Mouse (Mus musculus) kidney, postnatal 10 days (tissue): ENCODE data around the gene Gm4307.
A peak's percentile ranks its signal among the peaks of the same experiment; 100 is the strongest.
"Not testable (repeated sequence)": the region's sequence is repeated elsewhere in the genome, so short reads cannot be mapped to it uniquely, and the experiment has no call there.

Experiments
- DNase-seq: peaks from one replicate; pipeline ENCODE4 v3.0.0; 2021; ENCODE audit warnings: mixed read lengths

The Gm4307 gene

GRCm38 (mm10) chr10:100361038-100361437 lies at the start of gene Gm4307:
TSS of gene Gm4307 (plus strand) at chr10:100361338.
- not testable (repeated sequence) for DNase-seq

- not testable (repeated sequence) for DNase-seq
Observed at GRCm38 (mm10) chr10:100335376-100335775, 25.8 kb upstream of the Gm4307 start, which contains the start of gene Gm4301. TSS of gene Gm4301 (plus strand) at chr10:100335676.

GRCm38 (mm10) chr10:100340536-100340935 lies 20.6 kb upstream of the Gm4307 start, which contains the start of gene Gm4302:
TSS of gene Gm4302 (plus strand) at chr10:100340836.
- not testable (repeated sequence) for DNase-seq

- not testable (repeated sequence) for DNase-seq
Observed at GRCm38 (mm10) chr10:100345672-100346071, 15.5 kb upstream of the Gm4307 start, which contains the start of gene Gm4303. TSS of gene Gm4303 (plus strand) at chr10:100345972.

- DNase-seq: not testable (repeated sequence)
Observed at GRCm38 (mm10) chr10:100350793-100351192, 10.3 kb upstream of the Gm4307 start, which contains the start of gene Gm4305. TSS of gene Gm4305 (plus strand) at chr10:100351093.

GRCm38 (mm10) chr10:100356841-100357240 lies 4.3 kb upstream of the Gm4307 start:
- DNase-seq: peak; percentile 9

- not testable (repeated sequence) for DNase-seq
Observed at GRCm38 (mm10) chr10:100382460-100382859, 21.3 kb downstream of the Gm4307 start, which contains the start of gene Gm4312. TSS of gene Gm4312 (minus strand) at chr10:100382560.

- DNase-seq: not testable (repeated sequence)
Observed at GRCm38 (mm10) chr10:100402301-100402700, 41.2 kb downstream of the Gm4307 start.
